Mouse (Mus musculus): ENCODE results near the gene Hspb1. TPM values are rescaled to one million over a fixed set of nuclear protein-coding genes. Genes with fewer than 3 reads are reported as not detected.

Hspb1 gene
- polyA plus RNA-seq (2014; fragmentation: Nextera tagmentation; extraction: Ambion mirVana): 815 and 827 TPM in 2 replicates

- Histone ChIP-seq H3K27me3 (ENCODE audit: control insufficient read depth, insufficient read depth, low read length) (peaks cover 6% of the 10 kb centered on the region), H3K27ac (ENCODE audit: low read depth, low read length) (peak within 1 kb of the TSS; percentile 81), H3K4me1 (ENCODE audit: control insufficient read depth, insufficient read depth, low read length) (peaks cover 3% of the 10 kb centered on the region; the same call in 1 of the 2 replicates), H3K9me3 (replicated peaks; ENCODE audit: control insufficient read depth, low read length) (no peaks in the 10 kb centered on the region), H3K4me3 (ENCODE audit: low read depth, low read length) (peak within 1 kb of the TSS; percentile 64), H3K4me2 (peak within 1 kb of the TSS; percentile 61), H3K9ac (ENCODE audit: low read depth, low read length) (peak within 1 kb of the TSS; percentile 82), H3K36me3 (ENCODE audit: control insufficient read depth, insufficient read depth, low read length) (no peaks in the 10 kb centered on the region)
- peak; percentile 77 for ATAC-seq (replicated peaks; ENCODE audit: insufficient number of reproducible peaks, low FRiP score, low TSS enrichment)
- WGBS (ENCODE audit: insufficient replicate concordance): under 1% methylated on average over 24 of the region's 24 CpGs
Measured at GRCm38 (mm10) chr5:135887675-135888102, at the start of gene Hspb1. Gene Hspb1 (plus strand): TSS chr5:135887919.

- H3K27ac ChIP-seq (ENCODE audit: low read depth, low read length): no peak overlapping the region
- H3K9me3 ChIP-seq (replicated peaks; ENCODE audit: control insufficient read depth, low read length): no peaks in the 10 kb centered on the region
- no peaks in the 10 kb centered on the region for H3K4me1 ChIP-seq (ENCODE audit: control insufficient read depth, insufficient read depth, low read length)
- H3K9ac ChIP-seq (ENCODE audit: low read depth, low read length): no peak overlapping the region
- no peak overlapping the region for H3K4me2 ChIP-seq
- 75% methylated on average over 6 of the region's 6 CpGs for WGBS (ENCODE audit: insufficient replicate concordance)
- H3K27me3 ChIP-seq (ENCODE audit: control insufficient read depth, insufficient read depth, low read length): peaks cover 5% of the 10 kb centered on the region; the same call in 1 of the 2 replicates
- no peak for ATAC-seq (replicated peaks; ENCODE audit: insufficient number of reproducible peaks, low FRiP score, low TSS enrichment)
- H3K36me3 ChIP-seq (ENCODE audit: control insufficient read depth, insufficient read depth, low read length): no peaks in the 10 kb centered on the region
- no peak overlapping the region for H3K4me3 ChIP-seq (ENCODE audit: low read depth, low read length)
Measured at GRCm38 (mm10) chr5:135841651-135842050, 46.1 kb upstream of the Hspb1 start.

GRCm38 (mm10) chr5:135843418-135843817 is 44.3 kb upstream of the Hspb1 start:
- no peaks in the 10 kb centered on the region for H3K9me3 ChIP-seq (replicated peaks; ENCODE audit: control insufficient read depth, low read length)
- no peaks in the 10 kb centered on the region for H3K4me1 ChIP-seq (ENCODE audit: control insufficient read depth, insufficient read depth, low read length)
- no peak overlapping the region for H3K9ac ChIP-seq (ENCODE audit: low read depth, low read length)
- 20% methylated on average over 5 of the region's 5 CpGs for WGBS (ENCODE audit: insufficient replicate concordance)
- no peak overlapping the region for H3K4me2 ChIP-seq
- no peak overlapping the region for H3K4me3 ChIP-seq (ENCODE audit: low read depth, low read length)
- no peak overlapping the region for H3K27ac ChIP-seq (ENCODE audit: low read depth, low read length)
- peaks cover 5% of the 10 kb centered on the region; the same call in 1 of the 2 replicates for H3K27me3 ChIP-seq (ENCODE audit: control insufficient read depth, insufficient read depth, low read length)
- no peak for ATAC-seq (replicated peaks; ENCODE audit: insufficient number of reproducible peaks, low FRiP score, low TSS enrichment)
- no peaks in the 10 kb centered on the region for H3K36me3 ChIP-seq (ENCODE audit: control insufficient read depth, insufficient read depth, low read length)

GRCm38 (mm10) chr5:135845676-135846320 is 41.9 kb upstream of the Hspb1 start:
- no peak overlapping the region for H3K4me2 ChIP-seq
- WGBS (ENCODE audit: insufficient replicate concordance): 73% methylated on average over 13 of the region's 13 CpGs
- H3K9me3 ChIP-seq (replicated peaks; ENCODE audit: control insufficient read depth, low read length): no peaks in the 10 kb centered on the region
- H3K36me3 ChIP-seq (ENCODE audit: control insufficient read depth, insufficient read depth, low read length): no peaks in the 10 kb centered on the region
- no peak overlapping the region for H3K27ac ChIP-seq (ENCODE audit: low read depth, low read length)
- no peaks in the 10 kb centered on the region; the same call in 1 of the 2 replicates for H3K4me1 ChIP-seq (ENCODE audit: control insufficient read depth, insufficient read depth, low read length)
- H3K4me3 ChIP-seq (ENCODE audit: low read depth, low read length): no peak overlapping the region
- peaks cover 9% of the 10 kb centered on the region for H3K27me3 ChIP-seq (ENCODE audit: control insufficient read depth, insufficient read depth, low read length)
- no peak for ATAC-seq (replicated peaks; ENCODE audit: insufficient number of reproducible peaks, low FRiP score, low TSS enrichment)
- H3K9ac ChIP-seq (ENCODE audit: low read depth, low read length): no peak overlapping the region

- H3K27ac ChIP-seq (ENCODE audit: low read depth, low read length): no peak overlapping the region
- no peaks in the 10 kb centered on the region for H3K36me3 ChIP-seq (ENCODE audit: control insufficient read depth, insufficient read depth, low read length)
- no peak overlapping the region for H3K4me2 ChIP-seq
- H3K27me3 ChIP-seq (ENCODE audit: control insufficient read depth, insufficient read depth, low read length): peaks cover 25% of the 10 kb centered on the region
- WGBS (ENCODE audit: insufficient replicate concordance): 66% methylated on average over 4 of the region's 4 CpGs
- no peak overlapping the region for H3K4me3 ChIP-seq (ENCODE audit: low read depth, low read length)
- ATAC-seq (replicated peaks; ENCODE audit: insufficient number of reproducible peaks, low FRiP score, low TSS enrichment): no peak
- H3K4me1 ChIP-seq (ENCODE audit: control insufficient read depth, insufficient read depth, low read length): no peaks in the 10 kb centered on the region; the same call in 1 of the 2 replicates
- H3K9me3 ChIP-seq (replicated peaks; ENCODE audit: control insufficient read depth, low read length): no peaks in the 10 kb centered on the region
- no peak overlapping the region for H3K9ac ChIP-seq (ENCODE audit: low read depth, low read length)
Measured at GRCm38 (mm10) chr5:135847460-135847859, 40.3 kb upstream of the Hspb1 start.

GRCm38 (mm10) chr5:135847881-135848280 is 39.8 kb upstream of the Hspb1 start:
- H3K27ac ChIP-seq (ENCODE audit: low read depth, low read length): no peak overlapping the region
- no peak for ATAC-seq (replicated peaks; ENCODE audit: insufficient number of reproducible peaks, low FRiP score, low TSS enrichment)
- H3K4me3 ChIP-seq (ENCODE audit: low read depth, low read length): no peak overlapping the region
- no peaks in the 10 kb centered on the region; the same call in 1 of the 2 replicates for H3K4me1 ChIP-seq (ENCODE audit: control insufficient read depth, insufficient read depth, low read length)
- peaks cover 30% of the 10 kb centered on the region for H3K27me3 ChIP-seq (ENCODE audit: control insufficient read depth, insufficient read depth, low read length)
- 73% methylated on average over 3 of the region's 3 CpGs for WGBS (ENCODE audit: insufficient replicate concordance)
- no peak overlapping the region for H3K4me2 ChIP-seq
- H3K9me3 ChIP-seq (replicated peaks; ENCODE audit: control insufficient read depth, low read length): no peaks in the 10 kb centered on the region
- H3K9ac ChIP-seq (ENCODE audit: low read depth, low read length): no peak overlapping the region
- no peaks in the 10 kb centered on the region for H3K36me3 ChIP-seq (ENCODE audit: control insufficient read depth, insufficient read depth, low read length)

GRCm38 (mm10) chr5:135851024-135851423 is 36.7 kb upstream of the Hspb1 start:
- Histone ChIP-seq H3K4me3 (ENCODE audit: low read depth, low read length) (no peak overlapping the region), H3K4me2 (no peak overlapping the region), H3K9me3 (replicated peaks; ENCODE audit: control insufficient read depth, low read length) (no peaks in the 10 kb centered on the region), H3K9ac (ENCODE audit: low read depth, low read length) (no peak overlapping the region), H3K27ac (ENCODE audit: low read depth, low read length) (no peak overlapping the region), H3K4me1 (ENCODE audit: control insufficient read depth, insufficient read depth, low read length) (no peaks in the 10 kb centered on the region; the same call in 1 of the 2 replicates), H3K27me3 (ENCODE audit: control insufficient read depth, insufficient read depth, low read length) (peaks cover 58% of the 10 kb centered on the region), H3K36me3 (ENCODE audit: control insufficient read depth, insufficient read depth, low read length) (no peaks in the 10 kb centered on the region)
- no peak; the same call in 1 of the 2 replicates for ATAC-seq (replicated peaks; ENCODE audit: insufficient number of reproducible peaks, low FRiP score, low TSS enrichment)
- WGBS (ENCODE audit: insufficient replicate concordance): under 1% methylated on average over 15 of the region's 15 CpGs

- Histone ChIP-seq H3K27me3 (ENCODE audit: control insufficient read depth, insufficient read depth, low read length) (peaks cover 63% of the 10 kb centered on the region), H3K9ac (ENCODE audit: low read depth, low read length) (no peak overlapping the region), H3K4me2 (no peak overlapping the region), H3K4me1 (ENCODE audit: control insufficient read depth, insufficient read depth, low read length) (no peaks in the 10 kb centered on the region; the same call in 1 of the 2 replicates), H3K27ac (ENCODE audit: low read depth, low read length) (no peak overlapping the region), H3K9me3 (replicated peaks; ENCODE audit: control insufficient read depth, low read length) (no peaks in the 10 kb centered on the region), H3K36me3 (ENCODE audit: control insufficient read depth, insufficient read depth, low read length) (no peaks in the 10 kb centered on the region), H3K4me3 (ENCODE audit: low read depth, low read length) (no peak overlapping the region)
- WGBS (ENCODE audit: insufficient replicate concordance): 2% methylated on average over 14 of the region's 14 CpGs
- ATAC-seq (replicated peaks; ENCODE audit: insufficient number of reproducible peaks, low FRiP score, low TSS enrichment): no peak
Measured at GRCm38 (mm10) chr5:135851481-135851880, 36.2 kb upstream of the Hspb1 start.

GRCm38 (mm10) chr5:135852421-135852820 is 35.3 kb upstream of the Hspb1 start:
- no peaks in the 10 kb centered on the region for H3K36me3 ChIP-seq (ENCODE audit: control insufficient read depth, insufficient read depth, low read length)
- H3K9me3 ChIP-seq (replicated peaks; ENCODE audit: control insufficient read depth, low read length): no peaks in the 10 kb centered on the region
- H3K27me3 ChIP-seq (ENCODE audit: control insufficient read depth, insufficient read depth, low read length): peaks cover 72% of the 10 kb centered on the region
- no peak overlapping the region; the same call in 1 of the 2 replicates for H3K4me2 ChIP-seq
- 3% methylated on average over 10 of the region's 10 CpGs for WGBS (ENCODE audit: insufficient replicate concordance)
- no peak overlapping the region for H3K4me3 ChIP-seq (ENCODE audit: low read depth, low read length)
- H3K4me1 ChIP-seq (ENCODE audit: control insufficient read depth, insufficient read depth, low read length): peaks cover 4% of the 10 kb centered on the region; the same call in 1 of the 2 replicates
- no peak overlapping the region for H3K27ac ChIP-seq (ENCODE audit: low read depth, low read length)
- H3K9ac ChIP-seq (ENCODE audit: low read depth, low read length): no peak overlapping the region
- ATAC-seq (replicated peaks; ENCODE audit: insufficient number of reproducible peaks, low FRiP score, low TSS enrichment): no peak
